Mouse (Mus musculus) testis, adult 2 months (tissue): ENCODE measurements around the gene Wap. TPM values are rescaled to one million over a fixed set of nuclear protein-coding genes. Genes with fewer than 3 reads are reported as not detected.

ENCODE experiments used
- H3K27ac ChIP-seq: fragments of 200-500 bp; 2 replicates; pipeline ENCODE4 v1.5.1; 2012; ENCODE audit warnings: low read depth, low read length; ENCODE audit not compliant: control insufficient read depth, insufficient read depth
- H3K27me3 ChIP-seq: fragments of 200-500 bp; 2 replicates; pipeline ENCODE4 v1.6.1; 2012; ENCODE audit warnings: mild to moderate bottlenecking, low read length, moderate library complexity; ENCODE audit not compliant: control insufficient read depth, insufficient read depth
- H3K36me3 ChIP-seq: fragments of 200-500 bp; 2 replicates; pipeline ENCODE4 v1.6.1; 2012; ENCODE audit warnings: mild to moderate bottlenecking, low read length; ENCODE audit not compliant: control insufficient read depth, insufficient read depth
- H3K4me1 ChIP-seq: fragments of 200-500 bp; 2 replicates; pipeline ENCODE4 v1.6.1; 2012; ENCODE audit warnings: low read length; ENCODE audit not compliant: control insufficient read depth, insufficient read depth
- H3K4me3 ChIP-seq: fragments of 200-500 bp; 2 replicates; pipeline ENCODE4 v1.5.1; 2012; ENCODE audit warnings: low read depth, mild to moderate bottlenecking, low read length, moderate library complexity, mixed read lengths; ENCODE audit not compliant: control insufficient read depth
- CTCF ChIP-seq: fragments of 200-500 bp; IDR thresholded peaks from 2 replicates; pipeline ENCODE4 v1.5.1; 2012; ENCODE audit warnings: low read depth, mild to moderate bottlenecking, inconsistent platforms, low read length, moderate library complexity; ENCODE audit not compliant: control insufficient read depth, insufficient read depth, insufficient replicate concordance
- POLR2A ChIP-seq: fragments of 200-500 bp; IDR thresholded peaks from 2 replicates; pipeline ENCODE4 v1.6.1; 2012; ENCODE audit warnings: low read depth, mild to moderate bottlenecking, inconsistent platforms, low read length, moderate library complexity; ENCODE audit not compliant: control insufficient read depth
- polyA plus RNA-seq: library from polyadenylated mRNA; depleted of rRNA; stranded (reverse); fragments of >200 nt; gene quantifications from 2 replicates; pipeline ENCODE4 v1.2.3, GENCODE M21; 2012; rRNA removed

The Wap gene
- polyA plus RNA-seq, result 0.32 TPM in 1 of 2 replicates, not detected in the other

- H3K27me3 ChIP-seq, result no peaks in the 10 kb centered on the region
- H3K4me1 ChIP-seq, result no peaks in the 10 kb centered on the region
- TF ChIP-seq CTCF (no peak), POLR2A (no peak)
- no peak within 1 kb of the TSS for H3K4me3 ChIP-seq
- H3K36me3 ChIP-seq, result no peaks in the 10 kb centered on the region
- no peak within 1 kb of the TSS for H3K27ac ChIP-seq
Observed at GRCm38 (mm10) chr11:6638537-6638936, at the start of gene Wap. Wap (minus strand) TSS chr11:6638637.

GRCm38 (mm10) chr11:6684741-6685140, 46.3 kb upstream of the Wap start:
- H3K36me3 ChIP-seq, result no peaks in the 10 kb centered on the region
- TF ChIP-seq CTCF (no peak), POLR2A (no peak)
- H3K27me3 ChIP-seq, result no peaks in the 10 kb centered on the region

GRCm38 (mm10) chr11:6680397-6680818, 42.0 kb upstream of the Wap start:
- peak overlapping the region; percentile 42 for H3K4me3 ChIP-seq
- H3K36me3 ChIP-seq, result no peaks in the 10 kb centered on the region
- TF ChIP-seq CTCF (no peak), POLR2A (no peak)
- H3K27me3 ChIP-seq, result no peaks in the 10 kb centered on the region
- H3K4me1 ChIP-seq, result peaks cover 7% of the 10 kb centered on the region
- H3K27ac ChIP-seq, result no peak overlapping the region

More at GRCm38 (mm10) chr11:6684741-6685140, 46.3 kb upstream of the Wap start:
- Histone ChIP-seq H3K4me3 (no peak overlapping the region), H3K4me1 (peaks cover 5% of the 10 kb centered on the region), H3K27ac (no peak overlapping the region)

GRCm38 (mm10) chr11:6679694-6680396, 41.4 kb upstream of the Wap start:
- Histone ChIP-seq H3K4me3 (peak overlapping the region; percentile 42), H3K27me3 (no peaks in the 10 kb centered on the region), H3K36me3 (no peaks in the 10 kb centered on the region), H3K27ac (no peak overlapping the region), H3K4me1 (peaks cover 7% of the 10 kb centered on the region)
- TF ChIP-seq CTCF (no peak), POLR2A (no peak)

- H3K4me3 ChIP-seq, result no peak overlapping the region
- H3K27ac ChIP-seq, result no peak overlapping the region
- H3K36me3 ChIP-seq, result no peaks in the 10 kb centered on the region
- no peaks in the 10 kb centered on the region for H3K27me3 ChIP-seq
- TF ChIP-seq POLR2A (no peak), CTCF (peak; percentile 18; the same call in 1 of the 2 replicates)
- peaks cover 7% of the 10 kb centered on the region for H3K4me1 ChIP-seq
Observed at GRCm38 (mm10) chr11:6677530-6677929, 39.1 kb upstream of the Wap start.

GRCm38 (mm10) chr11:6676641-6677040, 38.2 kb upstream of the Wap start:
- H3K27ac ChIP-seq, result no peak overlapping the region
- TF ChIP-seq POLR2A (no peak), CTCF (no peak)
- H3K36me3 ChIP-seq, result no peaks in the 10 kb centered on the region
- peaks cover 7% of the 10 kb centered on the region for H3K4me1 ChIP-seq
- H3K4me3 ChIP-seq, result no peak overlapping the region
- H3K27me3 ChIP-seq, result no peaks in the 10 kb centered on the region

- H3K36me3 ChIP-seq, result no peaks in the 10 kb centered on the region
- H3K4me3 ChIP-seq, result no peak overlapping the region
- no peaks in the 10 kb centered on the region for H3K27me3 ChIP-seq
- TF ChIP-seq POLR2A (no peak), CTCF (no peak)
- H3K4me1 ChIP-seq, result peaks cover 5% of the 10 kb centered on the region
- no peak overlapping the region for H3K27ac ChIP-seq
Observed at GRCm38 (mm10) chr11:6675402-6675801, 37.0 kb upstream of the Wap start.
